Mouse (Mus musculus) stomach, embryonic 16.5 days (tissue): ENCODE measurements around the gene G6pc3. TPM values are rescaled to one million over a fixed set of nuclear protein-coding genes. Genes with fewer than 3 reads are reported as not detected.

ENCODE experiments used
- ATAC-seq: fragments of 200-750 bp; cut with Nextera tagmentation; 2 replicates; pipeline ENCODE4 v1.8.0; 2017; ENCODE audit warnings: moderate number of reproducible peaks, moderate TSS enrichment; ENCODE audit not compliant: insufficient read depth, low FRiP score
- H3K27ac ChIP-seq: fragments of 300-500 bp; sonication (generic); 2 replicates; pipeline ENCODE4 v1.5.1; 2014; ENCODE audit warnings: low read length
- H3K27me3 ChIP-seq: fragments of 300-500 bp; sonication (generic); 2 replicates; pipeline ENCODE4 v1.6.1; 2014; ENCODE audit warnings: low read length, control low read depth, mixed read lengths; ENCODE audit not compliant: control insufficient read depth, insufficient read depth
- H3K36me3 ChIP-seq: fragments of 300-500 bp; sonication (generic); 2 replicates; pipeline ENCODE4 v1.6.1; 2014; ENCODE audit warnings: low read length; ENCODE audit not compliant: control insufficient read depth, insufficient read depth
- H3K4me1 ChIP-seq: fragments of 300-500 bp; sonication (generic); 2 replicates; pipeline ENCODE4 v1.6.1; 2014; ENCODE audit warnings: low read length, control low read depth, mixed read lengths; ENCODE audit not compliant: control insufficient read depth, insufficient read depth
- H3K4me2 ChIP-seq: fragments of 300-500 bp; sonication (generic); 2 replicates; pipeline ENCODE4 v1.6.1; 2014; ENCODE audit warnings: low read depth, low read length, mixed read lengths
- H3K4me3 ChIP-seq: fragments of 300-500 bp; sonication (generic); replicated peaks from 2 replicates; pipeline ENCODE4 v1.5.1; 2014; ENCODE audit warnings: mild to moderate bottlenecking, low read length
- H3K9ac ChIP-seq: fragments of 300-500 bp; sonication (generic); 2 replicates; pipeline ENCODE4 v1.6.1; 2014; ENCODE audit warnings: low read length
- H3K9me3 ChIP-seq: fragments of 300-500 bp; sonication (generic); replicated peaks from 2 replicates; pipeline ENCODE4 v1.6.1; 2016; ENCODE audit warnings: low read length, control low read depth; ENCODE audit not compliant: control insufficient read depth
- WGBS: fragments of 180-500 bp; shearing (Covaris S2); extraction: QIAGEN DNeasy Blood & Tissue Kit; methylation state at CpG from one replicate; pipeline ENCODE4 v1.1.7; 2014; 5-methylcytosine and 5-hydroxymethylcytosine counted together
- polyA plus RNA-seq: library from polyadenylated mRNA; unstranded; fragments of >200 nt; fragmentation: Nextera tagmentation; extraction: Ambion mirVana; gene quantifications from 2 replicates; pipeline ENCODE4 v1.2.1, GENCODE M21; 2015

Gene G6pc3
- polyA plus RNA-seq, 1 experiment from 2014 or later, result 28.7 TPM

DNA sequence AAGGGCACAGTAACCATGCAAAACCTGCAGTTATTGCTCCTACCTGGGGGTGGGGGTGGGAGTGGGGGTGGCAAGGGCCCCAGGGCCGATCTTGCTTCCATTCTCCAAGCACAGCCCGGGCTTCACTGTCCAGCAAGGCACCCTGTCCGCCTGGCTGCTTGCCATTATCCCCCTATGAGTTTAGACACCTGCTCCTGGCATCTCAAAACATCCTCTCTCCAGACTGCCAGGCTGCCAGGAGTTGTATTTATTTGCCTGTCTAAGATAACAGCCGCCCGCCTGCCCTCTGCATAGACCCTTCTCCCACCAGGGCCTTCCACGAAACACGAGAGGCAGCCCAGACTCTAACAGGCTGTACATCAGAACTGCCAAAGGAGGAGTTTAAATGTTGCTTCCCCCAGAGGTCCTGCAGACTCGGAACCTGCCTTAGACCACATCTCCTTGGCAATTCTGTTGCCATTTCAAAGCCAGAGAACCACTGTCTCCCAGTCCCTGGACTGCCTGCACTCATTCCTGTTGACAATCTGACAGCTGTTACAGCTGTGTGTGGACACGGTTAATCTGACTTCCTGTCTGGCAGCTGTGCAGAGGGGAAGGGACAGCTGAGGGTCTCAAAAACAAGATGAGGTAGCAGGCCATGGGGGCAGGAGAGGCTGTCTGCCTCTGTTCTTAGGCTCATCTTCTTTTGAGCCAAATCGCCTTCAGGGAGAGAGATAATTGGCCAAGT lies 25.2 kb downstream of the G6pc3 start:
- H3K27ac ChIP-seq, result peak overlapping the region; percentile 1; the same call in 1 of the 2 replicates
- H3K36me3 ChIP-seq, result no peaks in the 10 kb centered on the region
- H3K4me3 ChIP-seq, result no peak overlapping the region
- H3K9ac ChIP-seq, result peak overlapping the region; percentile 28; the same call in 1 of the 2 replicates
- no peaks in the 10 kb centered on the region for H3K9me3 ChIP-seq
- WGBS, result 36% methylated on average over 10 of the region's 10 CpGs
- peaks cover 90% of the 10 kb centered on the region for H3K4me1 ChIP-seq
- no peak for ATAC-seq
- peak overlapping the region; percentile 21; the same call in 1 of the 2 replicates for H3K4me2 ChIP-seq
- no peaks in the 10 kb centered on the region for H3K27me3 ChIP-seq

DNA sequence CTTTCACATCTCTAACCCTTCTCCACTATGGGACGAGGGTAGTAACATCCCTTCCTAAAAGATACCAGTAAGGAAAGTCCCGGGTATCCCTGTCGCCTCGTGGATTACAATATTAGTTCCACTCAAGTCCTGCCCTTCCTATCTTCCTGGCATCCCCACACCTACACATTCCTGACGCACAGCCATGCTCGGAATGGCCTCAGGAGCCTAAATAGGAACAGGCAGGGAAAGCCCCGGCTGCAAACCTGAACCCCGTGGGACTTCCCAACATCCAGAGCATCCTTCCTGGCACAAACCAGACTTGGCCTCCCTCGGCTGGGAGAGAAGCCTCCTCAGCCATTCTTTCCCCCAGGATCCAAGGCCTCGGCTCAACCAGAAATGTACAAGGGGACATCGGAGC lies 26.1 kb downstream of the G6pc3 start:
- Histone ChIP-seq H3K4me2 (peak overlapping the region; percentile 74), H3K36me3 (no peaks in the 10 kb centered on the region), H3K27ac (peak overlapping the region; percentile 91), H3K9me3 (no peaks in the 10 kb centered on the region), H3K4me1 (peaks cover 91% of the 10 kb centered on the region), H3K4me3 (peak overlapping the region; percentile 49; the same call in 1 of the 2 replicates), H3K9ac (peak overlapping the region; percentile 64), H3K27me3 (no peaks in the 10 kb centered on the region)
- no peak for ATAC-seq
- WGBS, result 58% methylated on average over 11 of the region's 11 CpGs

DNA sequence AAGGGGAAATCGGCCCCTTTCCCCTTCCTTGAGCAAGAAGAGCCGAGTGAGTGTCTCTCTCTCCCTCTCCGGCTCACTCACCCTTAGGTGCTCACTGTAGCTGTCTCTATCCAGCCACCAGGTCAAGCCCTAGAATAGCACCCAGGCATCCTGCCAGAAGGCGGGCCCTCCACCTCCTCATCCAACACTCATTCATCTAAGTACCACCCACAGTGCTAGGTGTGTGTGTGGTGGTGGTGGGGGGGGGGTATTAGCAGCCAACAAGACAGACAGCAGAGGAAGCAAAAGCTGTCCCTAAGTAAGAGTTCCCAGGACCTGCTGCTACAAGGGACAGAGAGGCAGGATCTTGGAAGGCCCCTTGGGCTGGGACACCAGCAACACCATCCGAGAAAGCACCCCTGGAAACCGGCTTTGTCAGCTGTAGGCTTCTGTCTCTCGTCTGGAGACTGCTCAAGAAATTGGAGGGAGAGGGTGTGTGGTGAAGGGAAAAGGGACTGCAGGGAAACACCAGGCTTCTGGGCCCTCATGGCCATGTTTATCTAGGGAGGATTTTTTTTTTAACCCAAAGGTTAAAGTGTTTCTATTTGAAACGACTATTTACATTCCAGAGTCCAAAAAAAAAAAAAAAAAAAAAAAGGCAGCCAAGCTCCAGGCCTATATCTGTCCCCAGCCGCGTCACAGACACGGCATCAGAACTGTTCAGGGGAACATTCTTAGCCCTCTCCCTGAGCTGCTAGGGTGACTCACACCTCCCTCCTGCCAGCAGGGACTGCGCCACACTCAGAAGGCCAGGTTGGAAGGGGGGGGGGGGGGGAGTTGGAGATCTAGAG lies 26.9 kb downstream of the G6pc3 start:
- WGBS, result 9% methylated on average over 12 of the region's 12 CpGs

DNA sequence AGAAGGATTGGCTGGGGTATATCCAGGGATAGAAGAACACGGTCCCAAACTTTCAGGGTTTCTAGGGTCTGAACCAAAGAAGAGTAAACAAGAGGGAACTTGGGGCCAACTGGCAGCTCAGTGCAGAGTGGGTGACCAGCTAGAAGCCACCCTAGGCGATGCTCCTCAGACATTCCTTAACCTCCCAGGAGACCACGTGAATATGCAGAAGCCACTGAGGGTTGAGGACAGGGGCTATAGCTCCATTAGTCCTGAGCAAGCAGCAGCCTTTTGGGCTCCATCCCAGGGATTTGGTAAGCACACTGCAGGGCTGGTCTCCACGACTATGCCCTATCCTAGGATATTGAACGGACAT lies 27.4 kb downstream of the G6pc3 start:
- H3K9ac ChIP-seq, result peak overlapping the region; percentile 74
- no peaks in the 10 kb centered on the region for H3K36me3 ChIP-seq
- H3K4me3 ChIP-seq, result peak overlapping the region; percentile 49
- H3K9me3 ChIP-seq, result no peaks in the 10 kb centered on the region
- no peak for ATAC-seq
- 21% methylated on average over 5 of the region's 5 CpGs for WGBS
- H3K4me1 ChIP-seq, result peaks cover 82% of the 10 kb centered on the region
- H3K27ac ChIP-seq, result peak overlapping the region; percentile 91
- no peaks in the 10 kb centered on the region for H3K27me3 ChIP-seq
- H3K4me2 ChIP-seq, result peak overlapping the region; percentile 74

More for the DNA sequence above, 26.9 kb downstream of the G6pc3 start:
- no peaks in the 10 kb centered on the region for H3K27me3 ChIP-seq
- H3K27ac ChIP-seq, result peak overlapping the region; percentile 91
- no peaks in the 10 kb centered on the region for H3K9me3 ChIP-seq
- peak; percentile 75 for ATAC-seq
- peak overlapping the region; percentile 49 for H3K4me3 ChIP-seq
- H3K36me3 ChIP-seq, result no peaks in the 10 kb centered on the region
- H3K4me1 ChIP-seq, result peaks cover 87% of the 10 kb centered on the region
- peak overlapping the region; percentile 74 for H3K4me2 ChIP-seq
- peak overlapping the region; percentile 74 for H3K9ac ChIP-seq

DNA sequence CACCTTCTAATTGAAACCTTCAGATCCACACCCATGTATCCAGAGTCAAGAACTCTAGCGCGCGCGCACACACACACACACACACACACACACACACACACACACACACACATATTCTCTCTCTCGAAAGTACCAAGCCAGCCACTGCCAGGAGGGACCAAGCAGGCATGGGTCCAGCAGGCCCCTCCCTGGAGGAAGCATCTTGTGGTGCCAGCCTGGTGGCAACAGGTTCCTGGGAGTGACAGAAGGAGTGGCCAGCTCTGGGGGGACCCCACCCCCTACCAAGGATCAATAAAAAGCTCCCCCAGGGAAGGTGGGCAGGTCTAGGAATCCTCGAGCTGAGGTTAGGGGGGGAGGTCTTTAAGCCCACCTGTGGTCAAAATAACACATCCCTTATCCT lies 28.0 kb downstream of the G6pc3 start:
- Histone ChIP-seq H3K27me3 (no peaks in the 10 kb centered on the region), H3K4me3 (peak overlapping the region; percentile 49), H3K27ac (peak overlapping the region; percentile 91), H3K9me3 (no peaks in the 10 kb centered on the region), H3K36me3 (no peaks in the 10 kb centered on the region), H3K4me2 (peak overlapping the region; percentile 74), H3K4me1 (peaks cover 81% of the 10 kb centered on the region), H3K9ac (peak overlapping the region; percentile 74)
- ATAC-seq, result no peak
- 40% methylated on average over 6 of the region's 6 CpGs for WGBS

DNA sequence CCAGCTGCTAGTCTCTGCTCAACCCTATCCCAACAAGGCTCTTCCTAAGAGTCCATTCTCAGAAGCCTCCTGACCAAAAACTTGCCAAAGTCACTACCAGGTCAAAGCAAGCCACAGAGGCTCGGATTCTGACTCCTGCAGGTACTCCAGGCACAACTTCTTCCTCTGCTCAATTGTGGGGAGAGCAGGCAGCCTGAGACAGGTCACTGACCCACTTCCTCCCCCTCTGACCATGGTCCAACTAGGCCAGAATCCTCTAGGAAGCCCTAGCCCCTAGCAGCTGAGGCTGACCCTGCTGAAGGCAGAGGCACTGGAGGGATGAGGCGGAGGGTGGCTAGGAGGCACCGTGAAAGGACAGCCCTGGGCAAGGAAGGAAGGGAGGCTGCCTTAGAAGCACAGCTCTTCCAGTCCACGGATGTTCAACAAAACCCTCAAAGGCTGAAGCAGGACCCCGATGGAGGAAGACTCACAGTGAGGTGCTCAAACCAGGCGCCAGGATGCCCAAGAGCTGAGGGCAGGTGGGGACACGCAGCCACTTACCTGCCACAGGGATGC lies 28.5 kb downstream of the G6pc3 start:
- Histone ChIP-seq H3K9ac (peak overlapping the region; percentile 74), H3K36me3 (no peaks in the 10 kb centered on the region), H3K27ac (peak overlapping the region; percentile 91), H3K4me2 (peak overlapping the region; percentile 74), H3K4me3 (peak overlapping the region; percentile 49), H3K9me3 (no peaks in the 10 kb centered on the region), H3K27me3 (no peaks in the 10 kb centered on the region), H3K4me1 (peaks cover 80% of the 10 kb centered on the region)
- no peak for ATAC-seq
- WGBS, result 44% methylated on average over 7 of the region's 7 CpGs

DNA sequence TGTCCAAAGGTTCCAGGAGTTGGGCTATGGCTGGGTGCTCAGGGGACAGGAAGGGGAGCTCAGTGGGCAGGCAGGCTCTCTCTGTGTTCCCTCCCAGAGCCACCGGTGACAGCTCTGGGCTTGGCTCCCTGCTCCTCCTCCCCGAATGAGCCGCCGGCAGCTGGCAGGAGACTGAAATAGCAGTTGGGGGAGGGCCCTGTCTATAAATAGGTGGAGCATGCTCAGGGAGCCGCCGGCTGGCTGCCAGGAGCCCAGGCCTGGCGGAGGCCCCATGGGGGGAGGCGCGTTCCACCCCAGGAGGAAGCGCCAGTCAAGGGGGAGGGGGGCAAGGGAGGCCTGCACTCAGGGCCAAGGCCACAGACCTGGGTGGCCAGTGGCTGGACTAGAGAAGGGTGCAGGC lies 29.4 kb downstream of the G6pc3 start:
- ATAC-seq, result peak; percentile 88
- Histone ChIP-seq H3K9ac (peak overlapping the region; percentile 74), H3K27me3 (no peaks in the 10 kb centered on the region), H3K36me3 (no peaks in the 10 kb centered on the region), H3K27ac (peak overlapping the region; percentile 91), H3K9me3 (no peaks in the 10 kb centered on the region), H3K4me3 (peak overlapping the region; percentile 49), H3K4me2 (peak overlapping the region; percentile 74), H3K4me1 (peaks cover 81% of the 10 kb centered on the region)
- 1% methylated on average over 10 of the region's 10 CpGs for WGBS

DNA sequence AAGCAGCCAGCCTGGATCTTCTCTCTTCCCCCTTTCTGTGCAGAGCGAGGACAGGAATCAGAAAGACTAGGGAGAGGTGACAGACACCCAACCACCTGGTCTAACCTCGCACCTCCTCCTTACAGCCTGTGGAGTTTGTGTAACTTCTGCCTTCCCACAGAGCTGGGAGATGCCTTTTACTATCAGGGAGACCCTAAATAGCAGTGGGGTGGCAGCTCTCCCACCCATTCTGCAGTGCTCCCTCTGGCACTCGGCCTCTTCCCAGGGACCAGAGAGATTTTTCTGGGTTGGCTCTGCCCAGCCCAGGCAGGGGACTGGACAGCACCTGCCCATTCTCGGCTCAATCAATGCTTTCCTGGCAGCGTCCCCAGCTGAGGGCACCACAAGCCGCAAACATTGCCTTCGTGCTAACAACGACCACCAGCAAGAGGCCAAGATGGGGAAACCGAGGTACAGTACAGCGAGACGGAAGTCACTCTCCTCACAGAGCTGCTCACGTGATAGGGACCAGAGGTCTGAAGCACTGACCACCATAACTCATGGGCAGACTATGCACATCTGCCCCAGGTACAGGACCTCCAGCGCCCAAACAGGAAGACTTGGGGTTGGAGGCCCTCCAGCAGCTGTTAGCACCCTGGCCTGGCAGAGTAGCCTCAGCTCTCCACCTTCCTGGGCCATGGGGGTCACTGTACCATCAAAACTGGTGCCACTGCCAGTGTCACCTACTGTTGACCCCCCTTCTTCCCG lies 30.0 kb downstream of the G6pc3 start:
- Histone ChIP-seq H3K9me3 (no peaks in the 10 kb centered on the region), H3K4me2 (peak overlapping the region; percentile 74), H3K4me1 (peaks cover 81% of the 10 kb centered on the region), H3K27me3 (no peaks in the 10 kb centered on the region), H3K9ac (peak overlapping the region; percentile 33), H3K27ac (peak overlapping the region; percentile 91), H3K36me3 (no peaks in the 10 kb centered on the region), H3K4me3 (peak overlapping the region; percentile 49; the same call in 1 of the 2 replicates)
- ATAC-seq, result no peak
- WGBS, result 48% methylated on average over 13 of the region's 14 CpGs
